Mouse (Mus musculus) ES-Bruce4 (cell line): ENCODE data around the gene Farp2. TPM values are rescaled to one million over a fixed set of nuclear protein-coding genes. Genes with fewer than 3 reads are reported as not detected.
A peak's percentile ranks its signal among the peaks of the same experiment; 100 is the strongest.

ENCODE experiments used
- H3K27ac ChIP-seq: 2 replicates; pipeline ENCODE4 v1.5.1; 2012; ENCODE audit warnings: low read length, inconsistent platforms; ENCODE audit not compliant: insufficient read depth
- H3K27me3 ChIP-seq: 2 replicates; pipeline ENCODE4 v1.6.1; 2012; ENCODE audit warnings: mild to moderate bottlenecking, low read length, inconsistent platforms; ENCODE audit not compliant: control insufficient read depth, poor library complexity, insufficient read depth, severe bottlenecking
- H3K36me3 ChIP-seq: 2 replicates; pipeline ENCODE4 v1.6.1; 2012; ENCODE audit warnings: inconsistent platforms, mild to moderate bottlenecking, low read length, moderate library complexity; ENCODE audit not compliant: control insufficient read depth, poor library complexity, insufficient read depth, severe bottlenecking
- H3K4me1 ChIP-seq: one replicate; pipeline ENCODE4 v1.8.1; 2011; ENCODE audit warnings: low read length; ENCODE audit not compliant: control insufficient read depth, insufficient read depth
- H3K4me3 ChIP-seq: 2 replicates; pipeline ENCODE4 v1.5.1; 2011; ENCODE audit warnings: low read depth, mild to moderate bottlenecking, low read length
- H3K9ac ChIP-seq: 2 replicates; pipeline ENCODE4 v1.6.1; 2012; ENCODE audit warnings: low read depth, mild to moderate bottlenecking, inconsistent platforms; ENCODE audit not compliant: poor library complexity, severe bottlenecking
- H3K9me3 ChIP-seq: replicated peaks from 2 replicates; pipeline ENCODE4 v1.6.1; 2012; ENCODE audit warnings: mild to moderate bottlenecking, low read length, inconsistent platforms; ENCODE audit not compliant: control insufficient read depth, poor library complexity, insufficient read depth, severe bottlenecking
- CTCF ChIP-seq: IDR thresholded peaks from one replicate; pipeline ENCODE4 v1.8.1; 2011; ENCODE audit warnings: low read depth, low read length
- EP300 ChIP-seq: IDR thresholded peaks from 2 replicates; pipeline ENCODE4 v1.6.1; 2011; ENCODE audit warnings: low read depth, low read length; ENCODE audit not compliant: insufficient read depth
- POLR2A ChIP-seq: IDR thresholded peaks from one replicate; pipeline ENCODE4 v1.8.1; 2011; ENCODE audit warnings: low read length; ENCODE audit not compliant: insufficient read depth
- polyA plus RNA-seq: library from polyadenylated mRNA; stranded (reverse); fragments of >200 nt; gene quantifications from 2 replicates; pipeline ENCODE4 v1.2.4, GENCODE M21; 2011; ENCODE audit warnings: low read depth; ENCODE audit not compliant: missing spikeins, insufficient read depth, insufficient read length

Farp2 gene
- polyA plus RNA-seq, 1 experiment: 4.0 TPM

DNA sequence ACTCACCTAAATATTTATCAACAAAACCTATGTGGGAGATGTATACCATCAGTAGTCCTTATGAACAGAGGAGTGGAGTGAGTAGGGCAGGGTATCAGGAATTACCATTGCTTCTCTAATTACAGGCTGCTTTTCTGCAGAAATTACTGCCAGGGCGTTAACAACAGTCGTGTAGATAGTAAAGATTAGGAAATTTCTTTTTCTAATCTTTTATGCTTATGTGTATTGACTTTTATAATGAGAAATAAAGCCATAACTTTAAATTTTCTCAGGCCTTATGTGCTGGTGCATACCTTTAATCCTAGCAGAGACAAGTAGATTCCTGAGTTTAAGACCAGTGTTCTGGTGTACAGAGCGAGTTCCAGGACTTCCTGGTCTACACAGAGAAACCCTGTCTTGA is 52.9 kb downstream of the Farp2 start:
- Histone ChIP-seq H3K4me3 (no peak overlapping the region), H3K27ac (no peak overlapping the region), H3K4me1 (no peaks in the 10 kb centered on the region), H3K9ac (no peak overlapping the region), H3K9me3 (no peaks in the 10 kb centered on the region), H3K36me3 (no peaks in the 10 kb centered on the region), H3K27me3 (no peaks in the 10 kb centered on the region)
- TF ChIP-seq CTCF: no peak
- no peak for TF ChIP-seq POLR2A
- TF ChIP-seq EP300: no peak

GRCm38 (mm10) chr1:93567013-93567412 is 55.1 kb downstream of the Farp2 start:
- H3K27me3 ChIP-seq: no peaks in the 10 kb centered on the region
- TF ChIP-seq EP300 (no peak), CTCF (no peak), POLR2A (no peak)
- H3K4me3 ChIP-seq: no peak overlapping the region
- peaks cover 13% of the 10 kb centered on the region; the same call in 1 of the 2 replicates for H3K9me3 ChIP-seq
- no peak overlapping the region for H3K9ac ChIP-seq
- no peaks in the 10 kb centered on the region for H3K36me3 ChIP-seq
- no peaks in the 10 kb centered on the region for H3K4me1 ChIP-seq
- H3K27ac ChIP-seq: no peak overlapping the region

GRCm38 (mm10) chr1:93567717-93568497 is 56.0 kb downstream of the Farp2 start:
- Histone ChIP-seq H3K9me3 (peaks cover 16% of the 10 kb centered on the region; the same call in 1 of the 2 replicates), H3K27ac (no peak overlapping the region), H3K36me3 (no peaks in the 10 kb centered on the region), H3K9ac (no peak overlapping the region), H3K4me3 (no peak overlapping the region), H3K27me3 (no peaks in the 10 kb centered on the region), H3K4me1 (no peaks in the 10 kb centered on the region)
- no peak for TF ChIP-seq EP300
- no peak for TF ChIP-seq CTCF
- TF ChIP-seq POLR2A: no peak

- no peaks in the 10 kb centered on the region for H3K36me3 ChIP-seq
- H3K27ac ChIP-seq: no peak overlapping the region
- H3K4me1 ChIP-seq: peaks cover 6% of the 10 kb centered on the region
- no peak overlapping the region for H3K4me3 ChIP-seq
- no peak overlapping the region for H3K9ac ChIP-seq
- TF ChIP-seq CTCF (no peak), EP300 (peak; percentile 60; the same call in 1 of the 2 replicates), POLR2A (no peak)
- no peaks in the 10 kb centered on the region for H3K27me3 ChIP-seq
- H3K9me3 ChIP-seq: peaks cover 2% of the 10 kb centered on the region; the same call in 1 of the 2 replicates
Measured at GRCm38 (mm10) chr1:93577066-93577465, 65.2 kb downstream of the Farp2 start.

GRCm38 (mm10) chr1:93577861-93578260 is 66.0 kb downstream of the Farp2 start:
- TF ChIP-seq CTCF: no peak
- TF ChIP-seq POLR2A: no peak
- no peak for TF ChIP-seq EP300
- H3K27ac ChIP-seq: no peak overlapping the region
- no peak overlapping the region for H3K9ac ChIP-seq
- H3K4me3 ChIP-seq: no peak overlapping the region
- no peaks in the 10 kb centered on the region for H3K36me3 ChIP-seq
- no peaks in the 10 kb centered on the region for H3K27me3 ChIP-seq
- H3K4me1 ChIP-seq: peaks cover 6% of the 10 kb centered on the region
- no peaks in the 10 kb centered on the region for H3K9me3 ChIP-seq

- H3K27me3 ChIP-seq: no peaks in the 10 kb centered on the region
- no peak for TF ChIP-seq CTCF
- no peak for TF ChIP-seq EP300
- no peak for TF ChIP-seq POLR2A
Measured at GRCm38 (mm10) chr1:93581545-93581944, 69.7 kb downstream of the Farp2 start.

More at GRCm38 (mm10) chr1:93581545-93581944, 69.7 kb downstream of the Farp2 start:
- Histone ChIP-seq H3K9me3 (no peaks in the 10 kb centered on the region), H3K36me3 (no peaks in the 10 kb centered on the region), H3K9ac (no peak overlapping the region), H3K27ac (no peak overlapping the region), H3K4me3 (no peak overlapping the region), H3K4me1 (peaks cover 4% of the 10 kb centered on the region)
